Mouse (Mus musculus) urinary bladder, postnatal 25 days (tissue): ENCODE data around the gene Olfr1537.

Experiments
- DNase-seq: peaks from one replicate; pipeline ENCODE4 v3.0.0; 2022; ENCODE audit warnings: low spot score

Gene Olfr1537

GRCm38 (mm10) chr9:39249894-39250293 lies at the start of gene Olfr1537:
TSS of gene Olfr1537 (minus strand) at chr9:39249994.
- no peak for DNase-seq

GRCm38 (mm10) chr9:39287136-39287535 lies 37.3 kb upstream of the Olfr1537 start:
- DNase-seq: no peak

- DNase-seq: no peak
These were observed 26.9 kb upstream of the Olfr1537 start, which contains the start of gene Olfr945 for GRCm38 (mm10) chr9:39276718-39277117. TSS of gene Olfr945 (minus strand) at chr9:39276818.

GRCm38 (mm10) chr9:39201620-39202019 lies 48.2 kb downstream of the Olfr1537 start, which contains the start of gene Olfr944:
TSS of gene Olfr944 (plus strand) at chr9:39201920.
- DNase-seq: no peak
